Mouse (Mus musculus): ENCODE results near the gene Ireb2.

DNA sequence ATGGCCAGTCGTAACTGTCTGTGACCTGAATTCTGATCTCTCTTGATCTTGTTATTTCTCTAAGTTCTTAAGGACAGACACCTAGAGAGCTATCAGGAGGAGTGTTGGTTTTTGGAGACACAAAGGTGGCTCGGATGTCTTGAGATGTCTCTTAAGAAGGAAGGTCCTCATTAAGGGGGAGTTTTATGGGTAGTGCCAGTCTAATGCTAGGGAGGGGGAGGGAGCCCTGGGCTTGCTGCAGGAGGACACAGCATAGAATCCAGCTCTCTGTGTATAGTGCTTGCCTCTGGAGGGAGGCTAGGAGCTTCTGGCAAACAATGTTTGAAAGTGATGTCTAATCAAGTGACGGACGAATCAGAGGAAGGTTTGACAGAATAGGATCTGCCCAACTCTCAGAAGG is 10.0 kb upstream of the Ireb2 start:
- no peak for TF ChIP-seq CTCF (IDR thresholded peaks at IDR 0.05; ENCODE audit: low read depth, low read length)
- TF ChIP-seq POLR2A (IDR thresholded peaks at IDR 0.05; ENCODE audit: borderline replicate concordance, low read depth, low read length), result no peak
